Mouse (Mus musculus) limb, embryonic 15.5 days (tissue): ENCODE data around the gene Fam234b. TPM values are rescaled to one million over a fixed set of nuclear protein-coding genes. Genes with fewer than 3 reads are reported as not detected.
A peak's percentile ranks its signal among the peaks of the same experiment; 100 is the strongest.

ENCODE experiments used
- ATAC-seq: fragments of 200-750 bp; cut with Nextera tagmentation; 2 replicates; pipeline ENCODE4 v1.8.0; 2017; ENCODE audit warnings: low read depth, moderate TSS enrichment; ENCODE audit not compliant: insufficient number of reproducible peaks, low FRiP score, low TSS enrichment
- H3K27ac ChIP-seq: fragments of 300-500 bp; sonication (generic); 2 replicates; pipeline ENCODE4 v1.5.1; 2015; ENCODE audit warnings: moderate library complexity, mild to moderate bottlenecking, inconsistent platforms
- H3K27me3 ChIP-seq: fragments of 300-500 bp; sonication (generic); 2 replicates; pipeline ENCODE4 v1.6.1; 2015; ENCODE audit warnings: inconsistent platforms
- H3K36me3 ChIP-seq: fragments of 300-500 bp; sonication (generic); 2 replicates; pipeline ENCODE4 v1.6.1; 2015; ENCODE audit warnings: inconsistent platforms
- H3K4me1 ChIP-seq: fragments of 300-500 bp; sonication (generic); 2 replicates; pipeline ENCODE4 v1.6.1; 2015; ENCODE audit warnings: inconsistent platforms
- H3K4me2 ChIP-seq: fragments of 300-500 bp; sonication (generic); 2 replicates; pipeline ENCODE4 v1.6.1; 2015; ENCODE audit warnings: mild to moderate bottlenecking, inconsistent platforms
- H3K4me3 ChIP-seq: fragments of 300-500 bp; sonication (generic); 2 replicates; pipeline ENCODE4 v1.5.1; 2015; ENCODE audit warnings: mild to moderate bottlenecking, inconsistent platforms
- H3K9ac ChIP-seq: fragments of 300-500 bp; sonication (generic); 2 replicates; pipeline ENCODE4 v1.6.1; 2015; ENCODE audit warnings: inconsistent platforms
- H3K9me3 ChIP-seq: fragments of 300-500 bp; sonication (generic); 2 replicates; pipeline ENCODE4 v1.6.1; 2016; ENCODE audit warnings: inconsistent platforms
- WGBS: fragments of 180-500 bp; shearing (Covaris S2); methylation state at CpG from one replicate; pipeline ENCODE4 v1.1.7; 2015; 5-methylcytosine and 5-hydroxymethylcytosine counted together
- polyA plus RNA-seq: library from polyadenylated mRNA; unstranded; fragments of >200 nt; fragmentation: Nextera tagmentation; extraction: Ambion mirVana; gene quantifications from 2 replicates; pipeline ENCODE4 v1.2.1, GENCODE M21; 2015

Fam234b gene
- polyA plus RNA-seq, 1 experiment from 2014 or later, result 23.8 TPM

DNA sequence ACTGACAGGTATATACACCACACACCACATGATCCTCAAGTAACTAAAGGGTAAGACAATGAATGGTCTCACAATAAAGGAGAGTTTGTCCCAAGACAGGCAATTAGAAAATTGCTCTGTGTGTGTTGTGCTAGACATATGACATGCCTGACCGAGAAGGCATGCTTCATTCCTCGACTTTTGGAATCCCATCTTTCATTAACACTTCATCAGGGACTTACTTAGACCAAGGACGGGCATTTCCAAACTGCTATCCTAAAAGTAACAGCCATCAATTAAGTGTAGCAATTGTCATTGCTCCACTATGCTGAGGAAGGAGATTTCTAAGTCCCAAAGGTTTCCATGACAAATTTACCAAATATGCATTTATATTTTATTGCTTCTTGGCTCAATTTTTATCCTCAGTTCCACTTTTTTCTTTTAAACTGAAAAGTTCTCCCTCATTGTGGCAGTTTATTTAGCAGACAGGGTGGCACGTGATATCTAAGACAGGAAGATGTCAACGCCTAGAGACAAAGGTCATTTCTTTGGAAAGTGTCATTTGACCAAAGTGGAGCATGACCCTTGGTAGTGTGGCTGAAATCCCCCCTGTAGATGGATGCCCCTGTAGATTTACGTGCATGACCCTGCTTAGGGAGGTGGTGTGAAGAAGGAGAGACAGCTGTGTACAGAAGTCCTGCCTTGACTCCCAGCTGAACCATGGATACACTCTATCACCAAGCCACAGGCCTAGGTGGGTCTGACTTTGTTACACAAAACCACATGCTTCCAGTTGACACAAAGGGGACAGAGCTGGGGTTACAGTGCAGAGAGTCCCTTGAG lies 78.9 kb downstream of the Fam234b start:
- Histone ChIP-seq H3K36me3 (no peaks in the 10 kb centered on the region), H3K9ac (no peak overlapping the region), H3K27ac (no peak overlapping the region), H3K4me3 (no peak overlapping the region), H3K9me3 (no peaks in the 10 kb centered on the region), H3K27me3 (no peaks in the 10 kb centered on the region), H3K4me1 (peaks cover 11% of the 10 kb centered on the region), H3K4me2 (no peak overlapping the region)
- no peak for ATAC-seq
- WGBS, result 56% methylated on average over 6 of the region's 6 CpGs

DNA sequence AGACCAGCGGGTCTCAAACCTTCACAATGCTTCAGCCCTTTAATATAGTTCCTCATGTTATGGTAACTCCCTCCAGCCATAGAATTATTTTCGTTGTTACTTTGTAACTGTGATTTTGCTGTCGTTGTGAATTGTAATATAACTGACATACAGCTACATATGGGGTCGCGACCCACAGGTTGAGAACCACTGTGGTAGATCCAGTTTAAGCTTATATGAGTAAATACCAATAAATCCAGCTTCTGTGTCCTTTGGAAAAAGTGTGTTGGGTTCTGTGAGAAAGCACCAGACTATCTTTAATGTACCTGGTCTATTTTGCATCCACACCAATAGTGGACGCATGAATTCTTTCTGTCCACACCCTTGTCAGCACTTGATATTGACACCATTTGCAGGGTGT lies 80.5 kb downstream of the Fam234b start:
- Histone ChIP-seq H3K9me3 (no peaks in the 10 kb centered on the region), H3K27ac (no peak overlapping the region), H3K27me3 (no peaks in the 10 kb centered on the region), H3K4me1 (peaks cover 11% of the 10 kb centered on the region), H3K36me3 (no peaks in the 10 kb centered on the region), H3K4me3 (no peak overlapping the region), H3K4me2 (no peak overlapping the region), H3K9ac (no peak overlapping the region)
- no peak for ATAC-seq
- WGBS, result 85% methylated on average over 6 of the region's 6 CpGs

DNA sequence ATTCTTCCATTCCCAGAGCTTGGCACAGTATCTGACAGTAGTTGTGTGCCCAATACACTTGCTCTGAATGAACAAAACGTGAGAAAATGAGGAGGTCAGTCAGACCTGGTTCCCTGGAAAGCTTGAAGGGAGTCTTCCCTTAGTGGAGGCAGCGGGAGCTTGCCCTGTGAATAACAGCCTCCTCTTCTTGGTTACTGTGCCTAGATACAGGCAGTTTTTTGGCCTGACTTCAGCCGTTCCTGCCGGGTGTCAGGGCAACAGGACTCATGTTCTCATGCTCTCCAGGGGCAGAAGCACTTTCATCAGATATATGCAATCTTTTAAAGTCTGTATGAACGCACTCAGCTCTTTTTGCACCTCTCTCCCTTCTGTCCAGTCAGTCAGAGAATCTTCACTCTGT lies 81.5 kb downstream of the Fam234b start:
- Histone ChIP-seq H3K4me2 (no peak overlapping the region), H3K4me1 (peaks cover 11% of the 10 kb centered on the region), H3K9ac (no peak overlapping the region), H3K4me3 (no peak overlapping the region), H3K9me3 (no peaks in the 10 kb centered on the region), H3K36me3 (no peaks in the 10 kb centered on the region), H3K27me3 (no peaks in the 10 kb centered on the region), H3K27ac (no peak overlapping the region)
- ATAC-seq, result no peak
- 55% methylated on average over 5 of the region's 5 CpGs for WGBS

DNA sequence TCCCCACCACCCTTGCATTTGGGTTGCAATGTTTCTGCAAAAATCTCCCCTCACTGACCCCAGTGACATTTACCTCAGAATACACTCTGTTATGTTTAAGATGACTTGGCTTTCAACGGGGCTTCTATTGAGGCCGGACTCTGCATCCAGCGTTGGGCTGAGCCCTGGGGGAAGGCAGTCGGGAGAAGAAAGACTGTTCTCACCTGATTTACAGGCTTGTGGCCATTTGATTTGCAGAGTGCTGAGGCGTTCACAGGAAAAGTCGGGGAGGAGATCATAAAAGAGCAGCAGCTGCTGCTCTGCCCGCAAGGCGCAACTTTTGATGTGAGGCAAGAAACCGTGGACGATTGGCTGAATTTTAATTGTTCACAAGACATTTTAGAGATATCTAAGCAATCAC lies 82.1 kb downstream of the Fam234b start:
- Histone ChIP-seq H3K27ac (no peak overlapping the region), H3K9ac (no peak overlapping the region), H3K4me1 (peaks cover 11% of the 10 kb centered on the region), H3K9me3 (no peaks in the 10 kb centered on the region), H3K4me3 (no peak overlapping the region), H3K27me3 (no peaks in the 10 kb centered on the region), H3K36me3 (no peaks in the 10 kb centered on the region), H3K4me2 (no peak overlapping the region)
- WGBS, result 6% methylated on average over 10 of the region's 10 CpGs
- ATAC-seq, result no peak

DNA sequence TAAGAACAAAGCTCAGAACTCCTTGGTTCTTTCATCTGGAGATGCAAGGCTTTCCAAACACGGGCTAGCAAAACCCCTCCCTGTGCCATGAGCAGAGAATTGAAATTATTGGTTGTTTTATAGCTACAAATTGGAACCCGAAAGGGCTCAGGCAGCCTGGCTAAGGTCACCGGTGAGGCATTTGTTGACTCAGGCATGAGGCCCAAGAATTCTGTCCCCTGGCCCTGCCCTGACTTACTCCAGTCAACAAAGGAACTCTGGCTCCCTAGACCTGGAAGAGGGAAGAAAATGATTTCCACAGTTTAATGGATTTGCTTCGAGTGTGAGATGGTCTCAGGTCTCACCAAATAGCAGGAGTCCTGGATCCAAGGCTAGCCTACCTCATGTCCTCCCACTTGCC lies 94.6 kb downstream of the Fam234b start:
- no peak overlapping the region; the same call in 1 of the 2 replicates for H3K27ac ChIP-seq
- H3K4me1 ChIP-seq, result peaks cover 29% of the 10 kb centered on the region
- no peaks in the 10 kb centered on the region for H3K27me3 ChIP-seq
- H3K4me2 ChIP-seq, result no peak overlapping the region
- H3K9ac ChIP-seq, result no peak overlapping the region
- H3K4me3 ChIP-seq, result no peak overlapping the region
- ATAC-seq, result no peak
- 45% methylated on average over 4 of the region's 4 CpGs for WGBS
- H3K9me3 ChIP-seq, result no peaks in the 10 kb centered on the region
- no peaks in the 10 kb centered on the region for H3K36me3 ChIP-seq

DNA sequence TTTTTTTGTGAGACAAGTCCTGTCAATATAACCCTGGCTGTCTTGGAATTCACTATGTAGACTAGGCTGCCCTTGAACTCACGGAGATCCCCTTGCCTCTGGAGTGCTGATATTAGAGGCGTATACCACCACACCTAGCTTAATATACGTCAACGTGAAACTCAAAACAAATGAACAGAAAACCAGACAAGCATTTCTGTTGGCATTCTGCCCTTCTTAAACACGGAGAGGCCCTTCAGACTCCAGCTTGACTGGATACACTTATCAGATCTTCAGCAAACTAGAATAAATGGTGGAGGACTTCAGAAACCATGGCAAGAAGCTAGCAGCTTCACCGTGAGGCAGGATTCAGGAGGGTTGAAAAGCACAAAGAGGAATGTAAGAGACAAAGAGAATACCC lies 96.4 kb downstream of the Fam234b start:
- no peaks in the 10 kb centered on the region for H3K36me3 ChIP-seq
- no peaks in the 10 kb centered on the region for H3K9me3 ChIP-seq
- H3K4me2 ChIP-seq, result no peak overlapping the region
- H3K4me1 ChIP-seq, result peaks cover 34% of the 10 kb centered on the region
- no peak for ATAC-seq
- no peak overlapping the region for H3K9ac ChIP-seq
- peak overlapping the region; percentile 69 for H3K27ac ChIP-seq
- H3K4me3 ChIP-seq, result no peak overlapping the region
- no peaks in the 10 kb centered on the region for H3K27me3 ChIP-seq
- WGBS, result 58% methylated on average over 6 of the region's 6 CpGs

Other genes starting within 250 kb of the Fam234b start
- gene Apold1, start 216.3 kb upstream of the Fam234b start, polyA plus RNA-seq, result 5.4 and 5.9 TPM in 2 replicates
- gene Ddx47, start 186.4 kb upstream of the Fam234b start, polyA plus RNA-seq, result 101 and 104 TPM in 2 replicates
- 10.0 and 11.8 TPM in 2 replicates for gene Gprc5a, start 132.3 kb upstream of the Fam234b start, polyA plus RNA-seq
- gene Gprc5d, start 79.7 kb upstream of the Fam234b start, polyA plus RNA-seq, result 0.17 TPM in 1 of 2 replicates, not detected in the other
- gene Hebp1, start within 50 bp of the Fam234b start, polyA plus RNA-seq, result 10.9 and 14.7 TPM in 2 replicates
- 2.5 and 3.2 TPM in 2 replicates for gene Gsg1, start 56.4 kb downstream of the Fam234b start, polyA plus RNA-seq
- gene Pbp2, start 112.4 kb downstream of the Fam234b start, polyA plus RNA-seq, result 2.6 and 3.4 TPM in 2 replicates
- gene Emp1, start 164.6 kb downstream of the Fam234b start, polyA plus RNA-seq, result 244 and 369 TPM in 2 replicates